19 mouse cellular contexts compared by ENCODE assay signal in the genomic region with DNA sequence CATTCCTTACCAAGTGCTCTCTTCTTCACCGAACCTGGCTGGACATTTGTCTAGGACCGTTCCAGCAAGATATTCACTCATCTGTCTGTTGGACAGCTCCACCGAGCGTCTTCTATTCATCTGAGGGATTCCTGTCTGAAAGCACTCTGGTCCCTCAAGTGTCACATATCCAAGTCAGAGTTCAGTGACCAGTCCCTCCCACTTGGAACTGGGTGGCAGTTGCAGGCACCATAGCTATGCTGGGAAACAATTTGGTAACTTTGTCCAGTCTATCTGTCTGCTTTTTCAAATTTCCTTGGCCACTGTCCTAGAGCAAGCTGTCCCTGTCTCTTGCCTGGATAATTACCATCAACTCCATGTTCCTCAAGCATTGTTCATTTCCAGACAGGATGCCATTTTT.
A peak's percentile ranks its signal among the peaks of the same experiment; 100 is the strongest.
DNase-seq lines count a peak whose midpoint lies in the region; ATAC-seq lines count a peak whose summit lies in the region.
"Had no signal": no experiment of that assay in that cellular context is flagged by ENCODE, and none has a peak within 500 bp of the region (broad histone marks: within the 10 kb centered on the region; RNA-seq: fewer than 3 reads in every experiment).

No protein-coding gene starts in this region.

- H3K4me2 ChIP-seq in lung, embryonic 16.5 days (ENCODE audit: low read depth, low read length) = no peak overlapping the region
- H3K4me2 ChIP-seq in midbrain, embryonic 14.5 days (ENCODE audit: low read length) = no peak overlapping the region
- H3K4me2 ChIP-seq: embryonic facial prominence, embryonic 15.5 days; heart, embryonic 12.5 days; hindbrain, embryonic 15.5 days had no signal

- no peaks in the 10 kb centered on the region for H3K27me3 ChIP-seq in lung, embryonic 16.5 days (ENCODE audit: control insufficient read depth, insufficient read depth, low read depth, low read length)
- no peaks in the 10 kb centered on the region for H3K27me3 ChIP-seq in midbrain, embryonic 14.5 days (ENCODE audit: control insufficient read depth, insufficient read depth, low read length)
- H3K27me3 ChIP-seq: embryonic facial prominence, embryonic 15.5 days; heart, embryonic 12.5 days; hindbrain, embryonic 15.5 days had no signal

- WGBS in lung, embryonic 16.5 days = 19% methylated on average over 4 of the region's 4 CpGs
- 84% methylated on average over 4 of the region's 4 CpGs for WGBS in midbrain, embryonic 14.5 days

- H3K27ac ChIP-seq in lung, embryonic 16.5 days (ENCODE audit: low read length) = no peak overlapping the region
- H3K27ac ChIP-seq in midbrain, embryonic 14.5 days (replicated peaks; ENCODE audit: low read depth, low read length) = no peak overlapping the region
- H3K27ac ChIP-seq: embryonic facial prominence, embryonic 15.5 days; forebrain, embryonic 10.5 days; hindbrain, embryonic 15.5 days had no signal

- peaks cover 4% of the 10 kb centered on the region; the same call in 1 of the 2 replicates for H3K9me3 ChIP-seq in lung, embryonic 16.5 days (ENCODE audit: control insufficient read depth, low read length)
- H3K9me3 ChIP-seq in midbrain, embryonic 14.5 days (ENCODE audit: control insufficient read depth, low read length) = peaks cover 11% of the 10 kb centered on the region
- H3K9me3 ChIP-seq: embryonic facial prominence, embryonic 15.5 days had no signal

- no peak overlapping the region for H3K9ac ChIP-seq in lung, embryonic 16.5 days (ENCODE audit: low read length)
- H3K9ac ChIP-seq in midbrain, embryonic 14.5 days (replicated peaks; ENCODE audit: low read length) = no peak overlapping the region
- H3K9ac ChIP-seq: embryonic facial prominence, embryonic 15.5 days; heart, embryonic 12.5 days; hindbrain, embryonic 15.5 days had no signal

- DNase-seq in Muller cell, postnatal 12 days (ENCODE audit: inconsistent ontology term) = peak; percentile 64
- DNase-seq in adipocyte (ENCODE audit: low spot score) = peak; percentile 60
- DNase-seq in lung, postnatal 25 days (ENCODE audit: low spot score) = peak; percentile 68
- no peak for DNase-seq in midbrain, embryonic 14.5 days
- no peak for DNase-seq in left cerebral cortex, postnatal 36 days (ENCODE audit: low spot score in 2 of 2)
- no peak for DNase-seq in left cerebral cortex, adult 8-10 months (ENCODE audit: low spot score in 2 of 2)
- DNase-seq: adrenal gland, postnatal 10 days; cerebellum, adult 11-12 months; cerebellum, postnatal 10 days; embryo, embryonic 11 days; gastrocnemius, postnatal 36 days had no signal

- intact Hi-C loops in left cerebral cortex, postnatal 36 days (cut with DNase I) = no loop called here

- H3K4me3 ChIP-seq in lung, embryonic 16.5 days (ENCODE audit: low read length) = no peak overlapping the region
- H3K4me3 ChIP-seq in midbrain, embryonic 14.5 days (replicated peaks; ENCODE audit: low read depth, low read length) = no peak overlapping the region
- H3K4me3 ChIP-seq: embryonic facial prominence, embryonic 15.5 days; erythroblast, embryonic 14.5 days; forebrain, embryonic 10.5 days; heart, embryonic 12.5 days; hindbrain, embryonic 15.5 days had no signal

- ATAC-seq in lung, embryonic 16.5 days (ENCODE audit: low read depth) = peak; percentile 57
- no peak for ATAC-seq in midbrain, embryonic 14.5 days (ENCODE audit: low FRiP score, low TSS enrichment)
- ATAC-seq: forebrain, embryonic 14.5 days; inflammation-experienced regulatory T-cells, adult 6 months had no signal

- H3K4me1 ChIP-seq in lung, embryonic 16.5 days (replicated peaks; ENCODE audit: control insufficient read depth, insufficient read depth, low read length) = peaks cover 29% of the 10 kb centered on the region
- H3K4me1 ChIP-seq in midbrain, embryonic 14.5 days (ENCODE audit: control insufficient read depth, insufficient read depth, low read length) = no peaks in the 10 kb centered on the region

- H3K36me3 ChIP-seq in lung, embryonic 16.5 days (ENCODE audit: control insufficient read depth, insufficient read depth, low read length) = no peaks in the 10 kb centered on the region
- H3K36me3 ChIP-seq in midbrain, embryonic 14.5 days (ENCODE audit: control insufficient read depth, insufficient read depth, low read length) = no peaks in the 10 kb centered on the region
- H3K36me3 ChIP-seq: embryonic facial prominence, embryonic 15.5 days; forebrain, embryonic 10.5 days; heart, embryonic 12.5 days; hindbrain, embryonic 15.5 days had no signal

Comparison
In these comparisons a context has a peak if more than half of its experiments do, and no peak if none do; other contexts are left out.
1. DNase-seq: peak in Muller cell, postnatal 12 days (single experiment), adipocyte (single experiment) and lung, postnatal 25 days (single experiment); none in midbrain, embryonic 14.5 days (single experiment), left cerebral cortex, postnatal 36 days (0 of 2) and left cerebral cortex, adult 8-10 months (0 of 2).